Mouse (Mus musculus) testis, adult 2 months (tissue): ENCODE measurements around the gene Nkap.

ENCODE experiments used
- CTCF ChIP-seq: fragments of 200-500 bp; IDR thresholded peaks from 2 replicates; pipeline ENCODE4 v1.5.1; 2012; ENCODE audit warnings: low read depth, mild to moderate bottlenecking, inconsistent platforms, low read length, moderate library complexity; ENCODE audit not compliant: control insufficient read depth, insufficient read depth, insufficient replicate concordance
- POLR2A ChIP-seq: fragments of 200-500 bp; IDR thresholded peaks from 2 replicates; pipeline ENCODE4 v1.6.1; 2012; ENCODE audit warnings: low read depth, mild to moderate bottlenecking, inconsistent platforms, low read length, moderate library complexity; ENCODE audit not compliant: control insufficient read depth

- no peak for TF ChIP-seq POLR2A
- TF ChIP-seq CTCF = no peak
Observed at GRCm38 (mm10) chrX:37125511-37125910, 1.1 kb upstream of the Nkap start.
